Mouse (Mus musculus) erythroblast, embryonic 14.5 days (primary cell): ENCODE results near the gene Mei1. TPM values are rescaled to one million over a fixed set of nuclear protein-coding genes. Genes with fewer than 3 reads are reported as not detected.
"Not testable (repeated sequence)": the region's sequence is repeated elsewhere in the genome, so short reads cannot be mapped to it uniquely, and the experiment has no call there.

ENCODE experiments used
- H3K27me3 ChIP-seq: 2 replicates; pipeline ENCODE4 v1.6.1; 2012; ENCODE audit warnings: inconsistent platforms; ENCODE audit not compliant: control insufficient read depth
- H3K36me3 ChIP-seq: 2 replicates; pipeline ENCODE4 v1.6.1; 2012; ENCODE audit warnings: mild to moderate bottlenecking, inconsistent platforms; ENCODE audit not compliant: control insufficient read depth
- H3K4me1 ChIP-seq: 2 replicates; pipeline ENCODE4 v1.6.1; 2012; ENCODE audit warnings: inconsistent platforms; ENCODE audit not compliant: control insufficient read depth
- H3K4me3 ChIP-seq: replicated peaks from 2 replicates; pipeline ENCODE3; 2012; ENCODE audit warnings: moderate library complexity, mild to moderate bottlenecking, inconsistent platforms
- H3K9me3 ChIP-seq: 2 replicates; pipeline ENCODE4 v1.6.1; 2012; ENCODE audit warnings: low read length, inconsistent platforms, mixed read lengths; ENCODE audit not compliant: control insufficient read depth
- GATA1 ChIP-seq: IDR thresholded peaks from 2 replicates; pipeline ENCODE4 v1.6.1; 2012; ENCODE audit warnings: low read length, inconsistent platforms, mixed read lengths
- TAL1 ChIP-seq: IDR thresholded peaks from 3 replicates; pipeline ENCODE4 v1.6.1; 2012; ENCODE audit warnings: low read length, inconsistent platforms, mixed read lengths
- polyA plus RNA-seq: library from polyadenylated mRNA; stranded (reverse); fragments of >175 nt; gene quantifications from 2 replicates; pipeline ENCODE4 v1.2.3, GENCODE M21; 2012

Mei1 gene
- polyA plus RNA-seq, 1 experiment = not detected

GRCm38 (mm10) chr15:82073490-82073889, 3.7 kb downstream of the Mei1 start:
- TF ChIP-seq GATA1 (no peak), TAL1 (no peak)
- Histone ChIP-seq H3K27me3 (peaks cover 32% of the 10 kb centered on the region), H3K9me3 (peaks cover 6% of the 10 kb centered on the region; the same call in 1 of the 2 replicates), H3K4me1 (no peaks in the 10 kb centered on the region; the same call in 1 of the 2 replicates), H3K36me3 (no peaks in the 10 kb centered on the region), H3K4me3 (no peak overlapping the region)

- Histone ChIP-seq H3K9me3 (no peaks in the 10 kb centered on the region), H3K36me3 (no peaks in the 10 kb centered on the region), H3K27me3 (peaks cover 9% of the 10 kb centered on the region; the same call in 1 of the 2 replicates), H3K4me1 (no peaks in the 10 kb centered on the region), H3K4me3 (no peak overlapping the region)
- TF ChIP-seq TAL1 = no peak
- TF ChIP-seq GATA1 = no peak
These were observed 10.1 kb downstream of the Mei1 start for GRCm38 (mm10) chr15:82079883-82080282.

GRCm38 (mm10) chr15:82081161-82081560, 11.4 kb downstream of the Mei1 start:
- Histone ChIP-seq H3K27me3 (0 out of 2 replicates have a peak, but pooled peaks cover 7% of the 10 kb centered on the region), H3K36me3 (no peaks in the 10 kb centered on the region), H3K4me1 (no peaks in the 10 kb centered on the region), H3K4me3 (no peak overlapping the region), H3K9me3 (no peaks in the 10 kb centered on the region)
- TF ChIP-seq TAL1 (no peak), GATA1 (no peak)

- Histone ChIP-seq H3K9me3 (no peaks in the 10 kb centered on the region), H3K36me3 (no peaks in the 10 kb centered on the region), H3K4me1 (no peaks in the 10 kb centered on the region), H3K27me3 (peaks cover 16% of the 10 kb centered on the region), H3K4me3 (no peak overlapping the region)
- TF ChIP-seq TAL1 (no peak), GATA1 (no peak)
These were observed 15.8 kb downstream of the Mei1 start for GRCm38 (mm10) chr15:82085606-82086005.

GRCm38 (mm10) chr15:82086131-82086530, 16.3 kb downstream of the Mei1 start:
- TF ChIP-seq TAL1 (no peak), GATA1 (no peak)
- Histone ChIP-seq H3K36me3 (no peaks in the 10 kb centered on the region), H3K4me1 (no peaks in the 10 kb centered on the region), H3K9me3 (no peaks in the 10 kb centered on the region), H3K4me3 (no peak overlapping the region), H3K27me3 (peaks cover 16% of the 10 kb centered on the region)

GRCm38 (mm10) chr15:82087266-82087665, 17.5 kb downstream of the Mei1 start:
- H3K36me3 ChIP-seq = no peaks in the 10 kb centered on the region
- no peak for TF ChIP-seq TAL1
- no peak for TF ChIP-seq GATA1
- no peak overlapping the region for H3K4me3 ChIP-seq
- H3K9me3 ChIP-seq = no peaks in the 10 kb centered on the region
- peaks cover 12% of the 10 kb centered on the region for H3K27me3 ChIP-seq
- H3K4me1 ChIP-seq = no peaks in the 10 kb centered on the region

GRCm38 (mm10) chr15:82091061-82091460, 21.3 kb downstream of the Mei1 start:
- Histone ChIP-seq H3K36me3 (no peaks in the 10 kb centered on the region), H3K27me3 (peaks cover 11% of the 10 kb centered on the region), H3K9me3 (no peaks in the 10 kb centered on the region), H3K4me1 (no peaks in the 10 kb centered on the region), H3K4me3 (no peak overlapping the region)
- no peak for TF ChIP-seq GATA1
- TF ChIP-seq TAL1 = no peak

- TF ChIP-seq GATA1 = no peak
- no peak for TF ChIP-seq TAL1
- no peaks in the 10 kb centered on the region for H3K9me3 ChIP-seq
- H3K27me3 ChIP-seq = peaks cover 2% of the 10 kb centered on the region
These were observed 37.3 kb downstream of the Mei1 start for GRCm38 (mm10) chr15:82106953-82107555.

GRCm38 (mm10) chr15:82120544-82120943, 50.7 kb downstream of the Mei1 start:
- TF ChIP-seq TAL1 = no peak
- TF ChIP-seq GATA1 = no peak
- Histone ChIP-seq H3K27me3 (peaks cover 7% of the 10 kb centered on the region; the same call in 1 of the 2 replicates), H3K4me1 (no peaks in the 10 kb centered on the region), H3K9me3 (no peaks in the 10 kb centered on the region), H3K4me3 (no peak overlapping the region), H3K36me3 (no peaks in the 10 kb centered on the region)

More at GRCm38 (mm10) chr15:82106953-82107555, 37.3 kb downstream of the Mei1 start:
- Histone ChIP-seq H3K36me3 (no peaks in the 10 kb centered on the region), H3K4me3 (peak overlapping the region; percentile 60), H3K4me1 (no peaks in the 10 kb centered on the region)

- H3K9me3 ChIP-seq, H3K27me3 ChIP-seq: not testable (repeated sequence)
- peaks cover 39% of the 10 kb centered on the region for H3K4me1 ChIP-seq
- peak overlapping the region; percentile 87 for H3K4me3 ChIP-seq
- peaks cover 21% of the 10 kb centered on the region for H3K36me3 ChIP-seq
These were observed 56.9 kb downstream of the Mei1 start for GRCm38 (mm10) chr15:82126690-82127089.
